Mouse (Mus musculus) heart, postnatal 0 days (tissue): Measurements from ENCODE around the gene Kif5a. TPM values are rescaled to one million over a fixed set of nuclear protein-coding genes. Genes with fewer than 3 reads are reported as not detected.
A peak's percentile ranks its signal among the peaks of the same experiment; 100 is the strongest.
"Not testable (repeated sequence)": the region's sequence is repeated elsewhere in the genome, so short reads cannot be mapped to it uniquely, and the experiment has no call there.

Experiments
- ATAC-seq: fragments of 200-750 bp; cut with Nextera tagmentation; 2 replicates; pipeline ENCODE4 v1.8.0; 2017; ENCODE audit warnings: low read depth, moderate number of reproducible peaks, moderate library complexity; ENCODE audit not compliant: insufficient read depth
- DNase-seq: peaks from one replicate; pipeline ENCODE4 v3.0.0-alpha.2; 2016; ENCODE audit warnings: low spot score
- H3K27ac ChIP-seq: fragments of 300-500 bp; sonication (generic); 2 replicates; pipeline ENCODE4 v1.5.1; 2014; ENCODE audit warnings: low read depth, mild to moderate bottlenecking
- H3K27me3 ChIP-seq: fragments of 300-500 bp; sonication (generic); 2 replicates; pipeline ENCODE4 v1.6.1; 2014; ENCODE audit warnings: low read length, mixed read lengths; ENCODE audit not compliant: control insufficient read depth, insufficient read depth
- H3K36me3 ChIP-seq: fragments of 300-500 bp; sonication (generic); replicated peaks from 2 replicates; pipeline ENCODE4 v1.6.1; 2014; ENCODE audit warnings: low read length, mixed read lengths; ENCODE audit not compliant: control insufficient read depth, insufficient read depth
- H3K4me1 ChIP-seq: fragments of 300-500 bp; sonication (generic); 2 replicates; pipeline ENCODE4 v1.6.1; 2014; ENCODE audit warnings: antibody characterized with exemption; ENCODE audit not compliant: control insufficient read depth, insufficient read depth
- H3K4me2 ChIP-seq: fragments of 300-500 bp; sonication (generic); 2 replicates; pipeline ENCODE4 v1.6.1; 2014; ENCODE audit warnings: low read depth, mild to moderate bottlenecking, low read length, moderate library complexity
- H3K4me3 ChIP-seq: fragments of 300-500 bp; sonication (generic); 2 replicates; pipeline ENCODE4 v1.5.1; 2014; ENCODE audit warnings: low read depth, low read length
- H3K9ac ChIP-seq: fragments of 300-500 bp; sonication (generic); replicated peaks from 2 replicates; pipeline ENCODE4 v1.6.1; 2014; ENCODE audit warnings: low read depth, low read length, mixed read lengths
- H3K9me3 ChIP-seq: fragments of 300-500 bp; sonication (generic); replicated peaks from 2 replicates; pipeline ENCODE4 v1.6.1; 2016; ENCODE audit warnings: low read length; ENCODE audit not compliant: control insufficient read depth
- CTCF ChIP-seq: IDR thresholded peaks from 2 replicates; pipeline ENCODE4 v1.5.1; 2016; ENCODE audit warnings: antibody characterized with exemption, control low read depth, low read depth
- EP300 ChIP-seq: IDR thresholded peaks from 2 replicates; pipeline ENCODE4 v1.6.1; 2016; ENCODE audit warnings: antibody characterized with exemption, low read depth
- WGBS: fragments of 180-500 bp; shearing (Covaris S2); extraction: QIAGEN DNeasy Blood & Tissue Kit; methylation state at CpG from one replicate; pipeline ENCODE4 v1.1.7; 2014; 5-methylcytosine and 5-hydroxymethylcytosine counted together
- polyA plus RNA-seq: library from polyadenylated mRNA; unstranded; fragments of >200 nt; fragmentation: Nextera tagmentation; extraction: Ambion mirVana; gene quantifications from 2 replicates; pipeline ENCODE4 v1.2.1, GENCODE M21; 2015
- total RNA-seq: library from RNA; depleted of rRNA; stranded (reverse); fragments of >200 nt; gene quantifications from 2 replicates; pipeline ENCODE4 v1.2.3, GENCODE M21; 2014; ENCODE audit warnings: low replicate concordance

Gene Kif5a
- total and polyA plus RNA-seq, 2 experiments from 2014 or later, result 0.11 to 0.27 TPM

GRCm38 (mm10) chr10:127310523-127311475 lies 47.7 kb upstream of the Kif5a start:
- WGBS, result 34% methylated on average over 23 of the region's 23 CpGs
- peak overlapping the region; percentile 70 for H3K27ac ChIP-seq
- H3K9ac ChIP-seq, result peak overlapping the region; percentile 81
- H3K9me3 ChIP-seq, result no peaks in the 10 kb centered on the region
- H3K4me1 ChIP-seq, result peaks cover 3% of the 10 kb centered on the region; the same call in 1 of the 2 replicates
- no peak for TF ChIP-seq EP300
- TF ChIP-seq CTCF, result no peak
- no peaks in the 10 kb centered on the region for H3K27me3 ChIP-seq
- ATAC-seq, result peak; percentile 62
- H3K36me3 ChIP-seq, result peaks cover 30% of the 10 kb centered on the region
- peak overlapping the region; percentile 85 for H3K4me2 ChIP-seq
- DNase-seq, result peak; percentile 70
- peak overlapping the region; percentile 83 for H3K4me3 ChIP-seq

- H3K36me3 ChIP-seq, result peaks cover 47% of the 10 kb centered on the region
- not testable (repeated sequence) for DNase-seq, H3K9me3 ChIP-seq, H3K27me3 ChIP-seq, ATAC-seq, H3K4me1 ChIP-seq, H3K4me2 ChIP-seq, H3K27ac ChIP-seq, H3K9ac ChIP-seq, H3K4me3 ChIP-seq
- 82% methylated on average over 3 of the region's 3 CpGs for WGBS
These were observed 46.0 kb upstream of the Kif5a start for GRCm38 (mm10) chr10:127309167-127309566.

- no peak overlapping the region for H3K4me2 ChIP-seq
- no peak overlapping the region for H3K27ac ChIP-seq
- H3K9me3 ChIP-seq, result no peaks in the 10 kb centered on the region
- DNase-seq, result no peak
- no peak overlapping the region for H3K4me3 ChIP-seq
- TF ChIP-seq CTCF (no peak), EP300 (no peak)
- no peaks in the 10 kb centered on the region for H3K4me1 ChIP-seq
- no peaks in the 10 kb centered on the region for H3K27me3 ChIP-seq
- 90% methylated on average over 11 of the region's 11 CpGs for WGBS
- H3K9ac ChIP-seq, result no peak overlapping the region
- peaks cover 94% of the 10 kb centered on the region for H3K36me3 ChIP-seq
- ATAC-seq, result no peak
These were observed 40.0 kb upstream of the Kif5a start for GRCm38 (mm10) chr10:127303136-127303535.

- H3K36me3 ChIP-seq, result peaks cover 94% of the 10 kb centered on the region
- H3K27ac ChIP-seq, result no peak overlapping the region
- TF ChIP-seq EP300, result no peak
- TF ChIP-seq CTCF, result no peak
- no peak overlapping the region for H3K4me2 ChIP-seq
- H3K4me3 ChIP-seq, result no peak overlapping the region
- H3K9me3 ChIP-seq, result no peaks in the 10 kb centered on the region
- H3K4me1 ChIP-seq, result peaks cover 6% of the 10 kb centered on the region; the same call in 1 of the 2 replicates
- no peak for DNase-seq
- no peak overlapping the region for H3K9ac ChIP-seq
- no peak for ATAC-seq
- 89% methylated on average over 6 of the region's 6 CpGs for WGBS
- no peaks in the 10 kb centered on the region for H3K27me3 ChIP-seq
These were observed 37.2 kb upstream of the Kif5a start for GRCm38 (mm10) chr10:127300361-127300760.

DNA sequence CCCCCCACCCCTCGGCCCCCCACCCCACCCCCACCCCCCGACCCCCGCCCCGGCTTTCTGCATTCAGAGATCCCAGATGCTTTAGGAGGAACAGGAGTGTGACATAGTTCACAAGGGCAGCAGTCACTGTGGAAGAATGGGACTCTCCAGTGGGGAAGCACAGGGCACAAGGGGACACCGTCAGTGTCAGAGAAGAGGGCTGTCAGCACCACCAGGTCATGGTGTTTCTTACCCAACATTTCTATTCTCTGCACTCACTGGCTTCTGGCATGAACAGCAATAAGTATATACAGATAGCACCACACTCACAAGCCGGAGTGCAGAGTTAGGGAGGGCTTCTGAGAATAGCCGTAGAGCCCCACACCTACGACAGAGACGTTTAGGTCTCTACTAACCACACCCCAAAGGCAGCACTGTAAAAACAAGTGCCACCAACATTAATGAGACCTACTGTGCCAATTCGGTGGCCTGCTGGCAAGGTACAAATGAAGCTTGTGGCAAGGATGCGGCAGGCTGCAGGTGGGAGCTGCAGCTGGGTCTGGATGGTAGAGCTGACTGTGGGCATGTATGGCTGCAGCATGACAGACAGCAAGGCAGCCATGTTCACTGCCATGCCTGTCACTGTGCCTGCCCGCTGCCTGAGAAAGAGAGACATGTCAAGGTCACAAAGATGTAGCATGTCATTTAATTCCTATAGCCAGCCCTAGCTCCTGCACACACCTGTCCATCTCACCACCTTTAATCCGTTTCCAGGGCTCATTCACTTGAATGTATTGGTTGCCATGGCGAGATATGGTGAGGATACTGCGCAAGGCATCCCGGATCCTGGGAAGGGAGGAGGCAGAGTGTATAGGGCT lies 34.1 kb upstream of the Kif5a start:
- Histone ChIP-seq H3K4me2 (no peak overlapping the region), H3K27ac (peak overlapping the region; percentile 55), H3K27me3 (no peaks in the 10 kb centered on the region), H3K4me1 (peaks cover 18% of the 10 kb centered on the region), H3K36me3 (peaks cover 82% of the 10 kb centered on the region), H3K9ac (no peak overlapping the region), H3K9me3 (no peaks in the 10 kb centered on the region), H3K4me3 (no peak overlapping the region)
- no peak for TF ChIP-seq EP300
- no peak for TF ChIP-seq CTCF
- DNase-seq (peak; percentile 72), ATAC-seq (peak; percentile 84)
- 54% methylated on average over 16 of the region's 16 CpGs for WGBS
